Mouse (Mus musculus): ENCODE measurements around the gene Zbtb22. TPM values are rescaled to one million over a fixed set of nuclear protein-coding genes. Genes with fewer than 3 reads are reported as not detected.

Zbtb22 gene
- polyA plus RNA-seq, 1 experiment from 2014 or later, result 17.0 TPM

- Histone ChIP-seq H3K27ac (ENCODE audit: poor library complexity, severe bottlenecking) (no peak overlapping the region), H3K4me2 (no peak overlapping the region), H3K9ac (no peak overlapping the region), H3K4me1 (replicated peaks) (peaks cover 19% of the 10 kb centered on the region), H3K4me3 (no peak overlapping the region), H3K9me3 (replicated peaks) (no peaks in the 10 kb centered on the region), H3K27me3 (replicated peaks) (no peaks in the 10 kb centered on the region), H3K36me3 (peaks cover 68% of the 10 kb centered on the region)
- WGBS, result 85% methylated on average over 15 of the region's 15 CpGs
- ATAC-seq (ENCODE audit: insufficient number of reproducible peaks, low FRiP score), result no peak
These were observed 21.3 kb downstream of the Zbtb22 start for GRCm38 (mm10) chr17:33936993-33937392.

DNA sequence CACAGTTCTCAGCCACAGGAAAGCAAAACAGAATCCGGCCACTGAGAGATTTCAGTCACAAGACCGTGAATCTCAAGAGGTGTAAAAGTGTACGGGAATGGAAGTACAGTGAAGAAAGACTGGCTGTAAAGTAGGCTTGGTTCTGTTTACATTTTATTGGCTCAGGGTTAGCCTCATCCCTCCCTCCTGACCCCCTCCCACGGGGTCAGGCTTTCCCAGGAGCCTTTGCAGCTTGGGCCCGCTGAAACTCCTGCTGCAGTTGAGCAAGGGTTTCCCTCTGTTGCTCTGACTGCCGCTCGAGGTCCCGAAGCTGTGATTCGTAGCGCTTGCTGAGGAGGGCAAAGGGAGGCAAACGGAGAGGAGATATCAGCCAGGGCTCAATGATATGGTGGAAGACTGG is 23.1 kb downstream of the Zbtb22 start:
- no peak overlapping the region for H3K27ac ChIP-seq (ENCODE audit: poor library complexity, severe bottlenecking)
- peak overlapping the region; percentile 2; the same call in 1 of the 2 replicates for H3K4me3 ChIP-seq
- ATAC-seq (ENCODE audit: insufficient number of reproducible peaks, low FRiP score), result no peak
- H3K4me2 ChIP-seq, result peak overlapping the region; percentile 92
- H3K27me3 ChIP-seq (replicated peaks), result no peaks in the 10 kb centered on the region
- peaks cover 19% of the 10 kb centered on the region for H3K4me1 ChIP-seq (replicated peaks)
- no peaks in the 10 kb centered on the region for H3K9me3 ChIP-seq (replicated peaks)
- 75% methylated on average over 11 of the region's 11 CpGs for WGBS
- peaks cover 62% of the 10 kb centered on the region for H3K36me3 ChIP-seq
- H3K9ac ChIP-seq, result no peak overlapping the region

- Histone ChIP-seq H3K9me3 (replicated peaks) (no peaks in the 10 kb centered on the region), H3K4me3 (peak within 1 kb of the TSS; percentile 82), H3K4me1 (replicated peaks) (peaks cover 19% of the 10 kb centered on the region), H3K27me3 (replicated peaks) (no peaks in the 10 kb centered on the region), H3K9ac (peak within 1 kb of the TSS; percentile 93), H3K27ac (ENCODE audit: poor library complexity, severe bottlenecking) (no peak within 1 kb of the TSS), H3K4me2 (peak within 1 kb of the TSS; percentile 92), H3K36me3 (peaks cover 61% of the 10 kb centered on the region)
- under 1% methylated on average over 36 of the region's 36 CpGs for WGBS
- ATAC-seq (ENCODE audit: insufficient number of reproducible peaks, low FRiP score), result peak; percentile 86
These were observed 24.6 kb downstream of the Zbtb22 start, which contains the start of the genes Pfdn6 and Wdr46 for GRCm38 (mm10) chr17:33940206-33940805. Pfdn6 (minus strand) TSS chr17:33940343. Wdr46 (plus strand) TSS chr17:33940660.

DNA sequence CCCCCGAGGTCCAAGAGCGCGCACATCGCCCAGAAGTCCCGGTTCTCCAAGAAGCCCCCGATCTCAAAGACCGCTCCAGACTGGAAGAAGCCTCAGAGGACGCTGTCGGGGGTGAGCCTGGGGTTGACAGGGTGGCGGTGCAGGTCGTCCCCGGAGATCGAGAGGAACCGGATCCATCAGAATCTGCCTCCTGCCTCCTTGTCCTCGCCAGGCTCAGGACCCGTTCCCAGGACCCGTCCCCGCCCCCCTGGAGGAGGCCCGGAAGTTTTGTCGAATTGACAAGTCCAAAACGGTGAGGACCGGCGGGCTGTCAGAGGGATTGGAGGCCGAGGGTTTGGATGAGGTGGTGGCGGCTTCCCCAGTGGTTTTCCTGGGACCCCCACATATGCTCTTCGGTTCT is 25.3 kb downstream of the Zbtb22 start:
- H3K4me1 ChIP-seq (replicated peaks), result peaks cover 19% of the 10 kb centered on the region
- H3K9ac ChIP-seq, result peak overlapping the region; percentile 93
- no peak overlapping the region for H3K27ac ChIP-seq (ENCODE audit: poor library complexity, severe bottlenecking)
- H3K9me3 ChIP-seq (replicated peaks), result no peaks in the 10 kb centered on the region
- H3K4me2 ChIP-seq, result peak overlapping the region; percentile 92
- no peaks in the 10 kb centered on the region for H3K27me3 ChIP-seq (replicated peaks)
- 2% methylated on average over 26 of the region's 26 CpGs for WGBS
- no peak for ATAC-seq (ENCODE audit: insufficient number of reproducible peaks, low FRiP score)
- H3K4me3 ChIP-seq, result peak overlapping the region; percentile 82
- H3K36me3 ChIP-seq, result peaks cover 60% of the 10 kb centered on the region

DNA sequence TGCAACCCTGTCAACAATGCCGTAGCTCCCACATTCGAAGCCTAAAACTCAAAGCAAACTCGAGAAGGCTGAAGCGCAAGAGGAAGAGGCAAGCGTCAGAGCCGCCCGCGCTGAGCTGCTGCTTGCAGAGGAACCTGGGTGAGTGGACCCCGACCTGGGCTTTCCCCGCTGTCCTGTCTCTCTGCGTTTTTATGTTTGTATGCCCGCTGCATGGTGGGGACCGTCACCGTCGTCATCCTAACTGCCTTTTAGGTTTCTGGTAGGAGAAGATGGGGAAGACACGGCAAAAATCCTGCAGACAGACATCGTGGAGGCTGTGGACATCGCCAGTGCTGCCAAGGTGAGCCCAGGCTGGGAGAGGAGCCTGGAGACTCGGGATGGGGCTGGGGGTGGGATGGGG is 25.7 kb downstream of the Zbtb22 start:
- no peak for ATAC-seq (ENCODE audit: insufficient number of reproducible peaks, low FRiP score)
- H3K36me3 ChIP-seq, result peaks cover 61% of the 10 kb centered on the region
- 47% methylated on average over 19 of the region's 19 CpGs for WGBS

DNA sequence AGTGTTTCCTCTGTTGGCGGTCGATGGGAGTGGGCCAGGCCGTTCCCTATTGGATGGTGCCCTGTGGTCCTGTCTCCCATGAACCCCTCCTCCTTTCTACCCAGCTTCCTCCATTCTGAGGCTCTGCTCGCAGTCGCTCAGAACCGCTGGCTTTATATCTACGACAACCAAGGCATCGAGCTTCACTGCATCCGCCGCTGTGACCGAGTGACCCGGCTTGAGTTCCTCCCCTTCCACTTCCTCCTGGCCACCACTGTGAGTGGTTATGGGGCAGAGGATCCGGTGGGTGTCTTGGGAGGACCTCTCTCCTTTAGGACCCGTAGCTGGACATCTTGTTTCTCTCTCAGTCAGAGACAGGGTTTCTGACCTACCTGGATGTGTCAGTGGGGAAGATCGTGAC is 27.8 kb downstream of the Zbtb22 start:
- Histone ChIP-seq H3K4me1 (replicated peaks) (peaks cover 19% of the 10 kb centered on the region), H3K27me3 (replicated peaks) (no peaks in the 10 kb centered on the region), H3K4me3 (no peak overlapping the region), H3K9ac (no peak overlapping the region), H3K9me3 (replicated peaks) (no peaks in the 10 kb centered on the region), H3K27ac (ENCODE audit: poor library complexity, severe bottlenecking) (no peak overlapping the region), H3K36me3 (peaks cover 53% of the 10 kb centered on the region), H3K4me2 (no peak overlapping the region)
- ATAC-seq (ENCODE audit: insufficient number of reproducible peaks, low FRiP score), result no peak
- WGBS, result 95% methylated on average over 15 of the region's 15 CpGs

More for the DNA sequence above, 25.7 kb downstream of the Zbtb22 start:
- Histone ChIP-seq H3K27me3 (replicated peaks) (no peaks in the 10 kb centered on the region), H3K4me1 (replicated peaks) (peaks cover 19% of the 10 kb centered on the region), H3K4me2 (peak overlapping the region; percentile 92), H3K9ac (peak overlapping the region; percentile 93), H3K9me3 (replicated peaks) (no peaks in the 10 kb centered on the region), H3K27ac (ENCODE audit: poor library complexity, severe bottlenecking) (no peak overlapping the region), H3K4me3 (peak overlapping the region; percentile 82)

- Histone ChIP-seq H3K27ac (ENCODE audit: poor library complexity, severe bottlenecking) (no peak overlapping the region), H3K27me3 (replicated peaks) (no peaks in the 10 kb centered on the region), H3K9me3 (replicated peaks) (no peaks in the 10 kb centered on the region), H3K36me3 (peaks cover 68% of the 10 kb centered on the region), H3K4me1 (replicated peaks) (peaks cover 29% of the 10 kb centered on the region), H3K9ac (no peak overlapping the region), H3K4me3 (no peak overlapping the region), H3K4me2 (no peak overlapping the region)
- WGBS, result 86% methylated on average over 10 of the region's 10 CpGs
- no peak for ATAC-seq (ENCODE audit: insufficient number of reproducible peaks, low FRiP score)
These were observed 31.9 kb downstream of the Zbtb22 start for GRCm38 (mm10) chr17:33947430-33948089.

GRCm38 (mm10) chr17:33948090-33948904 is 32.6 kb downstream of the Zbtb22 start:
- Histone ChIP-seq H3K27ac (ENCODE audit: poor library complexity, severe bottlenecking) (no peak overlapping the region), H3K36me3 (peaks cover 70% of the 10 kb centered on the region), H3K9ac (no peak overlapping the region), H3K4me3 (no peak overlapping the region), H3K4me2 (no peak overlapping the region), H3K27me3 (replicated peaks) (no peaks in the 10 kb centered on the region), H3K4me1 (replicated peaks) (peaks cover 36% of the 10 kb centered on the region), H3K9me3 (replicated peaks) (no peaks in the 10 kb centered on the region)
- ATAC-seq (ENCODE audit: insufficient number of reproducible peaks, low FRiP score), result no peak
- WGBS, result 90% methylated on average over 22 of the region's 22 CpGs

GRCm38 (mm10) chr17:33948905-33949537 is 33.3 kb downstream of the Zbtb22 start:
- peaks cover 44% of the 10 kb centered on the region for H3K4me1 ChIP-seq (replicated peaks)
- H3K4me3 ChIP-seq, result no peak overlapping the region

GRCm38 (mm10) chr17:33950131-33950625 is 34.5 kb downstream of the Zbtb22 start:
- no peaks in the 10 kb centered on the region for H3K9me3 ChIP-seq (replicated peaks)
- peak overlapping the region; percentile 71 for H3K9ac ChIP-seq
- peak overlapping the region; percentile 91 for H3K4me2 ChIP-seq
- H3K36me3 ChIP-seq, result peaks cover 67% of the 10 kb centered on the region
- no peaks in the 10 kb centered on the region for H3K27me3 ChIP-seq (replicated peaks)
- H3K4me1 ChIP-seq (replicated peaks), result peaks cover 51% of the 10 kb centered on the region
- 74% methylated on average over 10 of the region's 10 CpGs for WGBS
- peak overlapping the region; percentile 88; the same call in 1 of the 2 replicates for H3K27ac ChIP-seq (ENCODE audit: poor library complexity, severe bottlenecking)
- no peak for ATAC-seq (ENCODE audit: insufficient number of reproducible peaks, low FRiP score)
- peak overlapping the region; percentile 55 for H3K4me3 ChIP-seq

More at GRCm38 (mm10) chr17:33948905-33949537, 33.3 kb downstream of the Zbtb22 start:
- WGBS, result 87% methylated on average over 19 of the region's 19 CpGs
- Histone ChIP-seq H3K27me3 (replicated peaks) (no peaks in the 10 kb centered on the region), H3K36me3 (peaks cover 71% of the 10 kb centered on the region), H3K4me2 (no peak overlapping the region), H3K9ac (no peak overlapping the region), H3K9me3 (replicated peaks) (no peaks in the 10 kb centered on the region), H3K27ac (ENCODE audit: poor library complexity, severe bottlenecking) (no peak overlapping the region)
- no peak for ATAC-seq (ENCODE audit: insufficient number of reproducible peaks, low FRiP score)

All from heart, embryonic 12.5 days (tissue).